Mouse (Mus musculus) midbrain, postnatal 0 days (tissue): ENCODE measurements around the gene 1500009L16Rik. TPM values are rescaled to one million over a fixed set of nuclear protein-coding genes. Genes with fewer than 3 reads are reported as not detected.
A peak's percentile ranks its signal among the peaks of the same experiment; 100 is the strongest.

ENCODE experiments used
- ATAC-seq: fragments of 200-750 bp; cut with Nextera tagmentation; 2 replicates; pipeline ENCODE4 v1.8.0; 2017; ENCODE audit warnings: moderate number of reproducible peaks, mild to moderate bottlenecking, moderate TSS enrichment, moderate library complexity; ENCODE audit not compliant: low FRiP score
- DNase-seq: peaks from one replicate; pipeline ENCODE4 v3.0.0-alpha.2; 2015; ENCODE audit warnings: low spot score
- H3K27ac ChIP-seq: fragments of 300-500 bp; sonication (generic); 2 replicates; pipeline ENCODE4 v1.5.1; 2014; ENCODE audit warnings: low read depth, mild to moderate bottlenecking, low read length, mixed read lengths
- H3K27me3 ChIP-seq: fragments of 300-500 bp; sonication (generic); 2 replicates; pipeline ENCODE4 v1.6.1; 2014; ENCODE audit warnings: low read length, control low read depth, mixed read lengths; ENCODE audit not compliant: insufficient read depth
- H3K36me3 ChIP-seq: fragments of 300-500 bp; sonication (generic); 2 replicates; pipeline ENCODE4 v1.6.1; 2014; ENCODE audit warnings: low read length, control low read depth, mixed read lengths; ENCODE audit not compliant: insufficient read depth
- H3K4me1 ChIP-seq: fragments of 300-500 bp; sonication (generic); 2 replicates; pipeline ENCODE4 v1.6.1; 2014; ENCODE audit warnings: mild to moderate bottlenecking, control low read depth, antibody characterized with exemption, low read length, mixed read lengths; ENCODE audit not compliant: insufficient read depth
- H3K4me2 ChIP-seq: fragments of 300-500 bp; sonication (generic); 2 replicates; pipeline ENCODE4 v1.6.1; 2014; ENCODE audit warnings: low read depth, mild to moderate bottlenecking, low read length, mixed read lengths; ENCODE audit not compliant: poor library complexity, severe bottlenecking
- H3K4me3 ChIP-seq: fragments of 300-500 bp; sonication (generic); 2 replicates; pipeline ENCODE4 v1.5.1; 2014; ENCODE audit warnings: low read depth, mild to moderate bottlenecking, low read length, moderate library complexity
- H3K9ac ChIP-seq: fragments of 300-500 bp; sonication (generic); replicated peaks from 2 replicates; pipeline ENCODE4 v1.6.1; 2014; ENCODE audit warnings: mild to moderate bottlenecking, low read length, moderate library complexity, mixed read lengths; ENCODE audit not compliant: poor library complexity, severe bottlenecking
- H3K9me3 ChIP-seq: fragments of 300-500 bp; sonication (generic); 2 replicates; pipeline ENCODE4 v1.6.1; 2016; ENCODE audit warnings: low read length, control low read depth
- CTCF ChIP-seq: IDR thresholded peaks from 2 replicates; pipeline ENCODE4 v1.5.1; 2016; ENCODE audit warnings: antibody characterized with exemption, mild to moderate bottlenecking
- WGBS: fragments of 180-500 bp; shearing (Covaris S2); extraction: QIAGEN DNeasy Blood & Tissue Kit; methylation state at CpG from one replicate; pipeline ENCODE4 v1.1.7; 2014; 5-methylcytosine and 5-hydroxymethylcytosine counted together
- polyA plus RNA-seq: library from polyadenylated mRNA; unstranded; fragments of >200 nt; fragmentation: Nextera tagmentation; extraction: Ambion mirVana; gene quantifications from 2 replicates; pipeline ENCODE4 v1.2.1, GENCODE M21; 2015
- total RNA-seq: library from RNA; depleted of rRNA; stranded (reverse); fragments of >200 nt; gene quantifications from 2 replicates; pipeline ENCODE4 v1.2.3, GENCODE M21; 2014

1500009L16Rik gene
- total and polyA plus RNA-seq, 2 experiments from 2014 or later, result 63.7 to 122 TPM

DNA sequence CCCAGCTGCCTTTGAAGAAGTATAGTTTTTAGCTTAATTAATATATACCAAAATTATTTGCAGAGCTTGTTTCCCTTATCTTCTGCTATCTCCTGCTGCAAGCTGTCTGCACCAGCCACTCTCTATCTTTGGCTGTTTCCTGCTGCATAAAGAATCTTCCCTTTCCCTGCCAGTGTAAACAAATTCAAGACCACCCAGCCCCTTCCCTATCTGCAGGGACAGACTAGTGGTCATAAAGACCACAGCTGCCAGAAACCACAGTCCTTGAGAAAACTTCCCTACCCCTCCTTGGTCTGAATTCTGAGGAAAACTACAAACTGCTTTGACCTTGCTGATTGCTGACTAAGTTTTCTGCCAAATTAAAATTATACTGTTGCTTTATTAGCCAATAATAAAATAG is 44.2 kb downstream of the 1500009L16Rik start:
- no peak overlapping the region for H3K9ac ChIP-seq
- TF ChIP-seq CTCF, result no peak
- no peak overlapping the region for H3K4me2 ChIP-seq
- H3K9me3 ChIP-seq, result no peaks in the 10 kb centered on the region
- H3K27ac ChIP-seq, result no peak overlapping the region
- H3K36me3 ChIP-seq, result no peaks in the 10 kb centered on the region
- DNase-seq (no peak), ATAC-seq (no peak)
- no peaks in the 10 kb centered on the region for H3K27me3 ChIP-seq
- H3K4me1 ChIP-seq, result no peaks in the 10 kb centered on the region
- no peak overlapping the region for H3K4me3 ChIP-seq

DNA sequence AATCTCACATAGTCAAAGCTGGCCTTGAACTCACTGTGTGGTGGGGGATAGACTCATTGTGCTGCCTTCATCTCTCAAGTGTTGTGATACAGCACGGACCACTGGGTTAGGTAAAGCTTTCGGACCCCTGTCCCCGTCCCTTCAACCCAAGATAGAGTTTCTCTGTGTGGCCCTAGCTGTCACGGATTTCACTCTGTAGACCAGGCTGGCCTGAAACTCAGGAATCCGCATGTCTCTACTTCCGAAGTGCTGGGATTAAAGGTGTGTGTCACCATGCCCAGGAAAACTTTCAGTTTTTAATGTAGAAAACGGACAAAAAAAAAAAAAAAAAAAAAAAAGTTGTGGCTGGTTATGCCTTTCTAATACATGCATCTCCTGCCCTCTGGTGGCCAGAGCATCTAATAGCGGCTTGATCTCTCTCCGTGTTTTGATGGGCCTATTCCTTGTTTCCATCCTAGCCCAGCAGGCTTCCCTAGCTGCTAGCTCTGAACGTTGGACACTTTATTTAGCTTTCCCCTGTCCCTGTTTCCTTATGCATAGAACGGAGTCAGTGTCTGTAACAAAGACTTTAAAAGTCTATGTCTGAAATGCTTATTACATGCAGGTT is 53.7 kb downstream of the 1500009L16Rik start:
- DNase-seq, result peak; percentile 89
- WGBS, result 38% methylated on average over 11 of the region's 11 CpGs

DNA sequence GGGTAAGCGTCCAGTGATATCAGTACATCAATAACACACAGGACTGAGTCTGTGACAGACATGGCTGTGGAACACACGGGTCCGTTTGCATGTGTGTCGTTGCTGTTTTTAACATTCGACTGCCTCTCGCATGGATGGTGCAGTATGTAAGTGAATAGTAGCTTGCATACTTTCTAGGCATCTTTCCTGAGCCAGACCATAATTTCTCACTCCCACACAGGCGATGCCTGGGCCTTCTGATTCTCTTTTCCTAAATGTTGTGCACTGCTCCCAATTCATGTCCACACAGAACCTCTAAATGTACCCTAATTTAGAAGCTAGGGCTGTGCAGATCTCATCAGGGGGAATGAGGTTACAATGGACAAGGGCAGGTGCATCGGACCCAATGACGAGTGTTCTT is 54.6 kb downstream of the 1500009L16Rik start:
- no peaks in the 10 kb centered on the region for H3K27me3 ChIP-seq
- no peak overlapping the region for H3K4me2 ChIP-seq
- H3K36me3 ChIP-seq, result no peaks in the 10 kb centered on the region
- ATAC-seq, result no peak
- H3K27ac ChIP-seq, result no peak overlapping the region
- H3K4me3 ChIP-seq, result no peak overlapping the region
- no peak for TF ChIP-seq CTCF
- 89% methylated on average over 9 of the region's 9 CpGs for WGBS
- no peak for DNase-seq
- no peaks in the 10 kb centered on the region for H3K9me3 ChIP-seq
- H3K4me1 ChIP-seq, result no peaks in the 10 kb centered on the region
- no peak overlapping the region for H3K9ac ChIP-seq

More for the DNA sequence above, 53.7 kb downstream of the 1500009L16Rik start:
- Histone ChIP-seq H3K36me3 (no peaks in the 10 kb centered on the region), H3K9me3 (no peaks in the 10 kb centered on the region), H3K4me2 (no peak overlapping the region), H3K4me3 (no peak overlapping the region), H3K27ac (no peak overlapping the region), H3K4me1 (no peaks in the 10 kb centered on the region), H3K9ac (no peak overlapping the region), H3K27me3 (no peaks in the 10 kb centered on the region)
- no peak for ATAC-seq
- TF ChIP-seq CTCF, result peak; percentile 85

DNA sequence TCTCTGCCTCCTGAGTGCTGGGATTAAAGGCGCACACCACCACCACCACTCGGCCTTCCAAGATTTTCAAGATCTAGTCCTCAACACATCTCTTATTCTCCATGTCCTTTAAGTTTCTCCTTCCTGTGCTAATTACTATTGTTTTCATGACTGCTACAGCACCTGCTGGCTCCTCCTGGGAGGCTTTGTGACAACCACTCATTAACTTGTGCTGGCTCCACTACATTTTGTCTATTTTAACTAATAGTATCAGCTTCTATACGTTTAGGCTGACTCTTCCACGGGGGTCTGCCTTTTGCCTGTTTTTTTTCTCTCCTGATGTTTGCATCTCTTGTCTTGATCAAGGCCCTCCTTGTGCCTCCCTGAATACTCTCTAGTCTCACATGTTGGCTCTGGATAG is 59.2 kb downstream of the 1500009L16Rik start:
- no peak for TF ChIP-seq CTCF
- H3K4me3 ChIP-seq, result no peak overlapping the region
- H3K4me1 ChIP-seq, result no peaks in the 10 kb centered on the region
- H3K36me3 ChIP-seq, result no peaks in the 10 kb centered on the region
- H3K27ac ChIP-seq, result no peak overlapping the region
- H3K9me3 ChIP-seq, result no peaks in the 10 kb centered on the region
- DNase-seq, result no peak
- ATAC-seq, result no peak
- no peak overlapping the region for H3K4me2 ChIP-seq
- WGBS, result 83% methylated on average over 4 of the region's 4 CpGs
- no peaks in the 10 kb centered on the region for H3K27me3 ChIP-seq
- H3K9ac ChIP-seq, result no peak overlapping the region

DNA sequence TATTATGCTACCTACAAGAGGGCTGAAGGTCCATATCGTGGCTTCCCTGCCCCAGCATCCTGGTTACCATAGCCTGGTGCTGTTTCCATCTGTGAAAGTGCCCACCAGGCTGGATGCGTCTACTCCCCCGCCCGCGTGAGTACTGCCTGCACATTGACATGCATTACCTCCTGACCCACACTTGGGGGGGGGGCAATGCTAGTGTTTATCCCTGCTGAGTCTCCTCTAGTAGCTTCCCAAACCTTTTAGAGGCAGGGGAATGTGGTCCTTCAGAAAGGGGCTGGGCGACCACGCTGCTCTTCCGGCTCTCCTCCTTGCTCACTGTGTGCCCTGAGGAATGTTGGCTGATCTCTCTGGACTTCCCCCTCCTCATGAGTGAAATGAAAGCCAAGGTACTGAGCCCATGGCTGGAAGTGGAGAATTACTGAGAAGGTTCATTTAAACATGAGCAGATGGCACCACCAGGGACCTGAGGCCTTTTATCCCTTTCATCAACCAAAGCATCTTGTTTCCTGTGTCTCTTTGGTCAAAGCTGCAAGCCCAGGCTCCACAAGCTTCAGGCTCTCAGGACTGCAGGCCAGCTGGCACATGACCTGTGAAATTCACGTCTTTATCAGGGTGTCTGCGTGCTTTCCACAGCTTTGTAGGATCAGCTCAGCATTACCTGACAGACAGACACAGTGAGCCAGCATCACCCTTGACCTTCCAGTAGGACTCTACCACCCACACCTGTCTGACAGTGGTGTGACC is 59.9 kb downstream of the 1500009L16Rik start:
- no peak for ATAC-seq
- no peak overlapping the region for H3K9ac ChIP-seq

DNA sequence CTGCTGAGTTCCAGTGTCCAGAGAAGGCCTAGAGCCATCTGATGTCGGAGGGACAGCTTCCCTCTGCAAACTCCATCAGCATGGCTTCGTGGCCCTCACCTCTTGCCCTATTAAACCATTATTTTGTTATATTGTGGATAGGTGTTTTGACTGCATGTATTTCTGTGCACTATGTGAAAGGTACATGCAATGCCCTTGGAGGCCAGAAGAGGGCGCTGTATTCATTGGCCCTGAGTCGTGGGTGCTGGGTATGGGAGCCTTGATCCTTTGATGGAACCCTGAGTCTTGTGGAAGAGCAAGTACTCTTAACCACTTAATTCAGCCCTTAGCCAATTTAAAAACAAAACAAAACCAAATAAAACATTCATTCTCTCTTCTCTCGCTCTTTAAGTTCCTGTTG is 62.3 kb downstream of the 1500009L16Rik start:
- Histone ChIP-seq H3K27me3 (no peaks in the 10 kb centered on the region), H3K9ac (no peak overlapping the region), H3K36me3 (no peaks in the 10 kb centered on the region), H3K27ac (no peak overlapping the region), H3K4me3 (no peak overlapping the region), H3K4me2 (no peak overlapping the region), H3K9me3 (no peaks in the 10 kb centered on the region), H3K4me1 (no peaks in the 10 kb centered on the region)
- ATAC-seq (no peak), DNase-seq (no peak)
- TF ChIP-seq CTCF, result peak; percentile 81
- WGBS, result 32% methylated on average over 5 of the region's 5 CpGs

More for the DNA sequence above, 59.9 kb downstream of the 1500009L16Rik start:
- WGBS, result 85% methylated on average over 10 of the region's 10 CpGs
- Histone ChIP-seq H3K4me1 (no peaks in the 10 kb centered on the region), H3K4me2 (no peak overlapping the region), H3K27me3 (no peaks in the 10 kb centered on the region), H3K27ac (no peak overlapping the region), H3K36me3 (no peaks in the 10 kb centered on the region), H3K9me3 (no peaks in the 10 kb centered on the region), H3K4me3 (no peak overlapping the region)
- no peak for TF ChIP-seq CTCF
- DNase-seq, result peak; percentile 26
